Mouse (Mus musculus) spleen, adult 2 months (tissue): ENCODE results near the gene Serinc4. TPM values are rescaled to one million over a fixed set of nuclear protein-coding genes. Genes with fewer than 3 reads are reported as not detected.

Experiments used
- DNase-seq, 2 experiments: peaks; one replicate each; pipeline versions ENCODE4 v3.0.0 to v3.0.0-alpha.2; 2012 to 2021; ENCODE audit warnings: low spot score in 2 of 2, low read depth in 1 of 2
- H3K27ac ChIP-seq: fragments of 200-500 bp; 2 replicates; pipeline ENCODE4 v1.5.1; 2012; ENCODE audit warnings: low read length, inconsistent platforms; ENCODE audit not compliant: insufficient read depth
- H3K27me3 ChIP-seq: fragments of 200-500 bp; 2 replicates; pipeline ENCODE4 v1.6.1; 2012; ENCODE audit warnings: mild to moderate bottlenecking, moderate library complexity, low read length, inconsistent platforms; ENCODE audit not compliant: control insufficient read depth, insufficient read depth
- H3K36me3 ChIP-seq: fragments of 200-500 bp; 2 replicates; pipeline ENCODE4 v1.6.1; 2012; ENCODE audit warnings: mild to moderate bottlenecking, low read length, inconsistent platforms; ENCODE audit not compliant: control insufficient read depth, insufficient read depth
- H3K4me1 ChIP-seq: fragments of 200-500 bp; 2 replicates; pipeline ENCODE4 v1.6.1; 2011; ENCODE audit warnings: inconsistent platforms; ENCODE audit not compliant: control insufficient read depth, insufficient read depth, insufficient read length
- H3K4me3 ChIP-seq: fragments of 200-500 bp; 2 replicates; pipeline ENCODE4 v1.5.1; 2011; ENCODE audit warnings: mild to moderate bottlenecking, inconsistent platforms; ENCODE audit not compliant: insufficient read depth, insufficient read length; ENCODE audit errors: extremely low read depth
- CTCF ChIP-seq: fragments of 200-500 bp; IDR thresholded peaks from 2 replicates; pipeline ENCODE4 v1.5.1; 2011; ENCODE audit warnings: mild to moderate bottlenecking, inconsistent platforms; ENCODE audit not compliant: insufficient read depth, insufficient read length, insufficient replicate concordance; ENCODE audit errors: extremely low read depth
- POLR2A ChIP-seq: fragments of 200-500 bp; IDR thresholded peaks from 2 replicates; pipeline ENCODE4 v1.6.1; 2011; ENCODE audit warnings: low read depth, low read length, inconsistent platforms
- WGBS: fragments of 180-500 bp; shearing (Covaris S2); methylation state at CpG from one replicate; pipeline ENCODE4 v1.1.7; 2018; 5-methylcytosine and 5-hydroxymethylcytosine counted together
- polyA plus RNA-seq: library from polyadenylated mRNA; depleted of rRNA; stranded (reverse); fragments of >200 nt; gene quantifications from 2 replicates; pipeline ENCODE4 v1.2.3, GENCODE M21; 2012

The Serinc4 gene
- polyA plus RNA-seq, 1 experiment = 0.33 TPM

DNA sequence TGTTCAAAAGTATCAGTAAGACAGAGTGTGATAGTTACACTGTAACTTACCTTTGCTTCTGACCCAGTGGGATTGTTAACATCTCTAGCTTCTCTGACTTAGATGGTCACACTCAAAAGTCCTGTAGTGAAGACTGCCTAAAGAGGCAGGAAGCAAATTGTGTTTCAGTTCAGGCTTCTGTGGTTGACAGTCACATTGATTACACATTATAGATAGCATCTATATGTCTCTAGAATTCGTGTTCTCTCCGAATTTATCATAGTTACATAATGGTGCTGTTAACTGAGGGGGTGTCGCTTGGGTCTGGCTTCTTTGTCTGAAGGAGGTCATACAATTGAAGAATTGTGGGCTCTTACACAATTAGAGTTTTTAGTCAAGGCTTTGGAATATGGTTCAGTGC lies 41.5 kb downstream of the Serinc4 start:
- no peak overlapping the region for H3K4me3 ChIP-seq

DNA sequence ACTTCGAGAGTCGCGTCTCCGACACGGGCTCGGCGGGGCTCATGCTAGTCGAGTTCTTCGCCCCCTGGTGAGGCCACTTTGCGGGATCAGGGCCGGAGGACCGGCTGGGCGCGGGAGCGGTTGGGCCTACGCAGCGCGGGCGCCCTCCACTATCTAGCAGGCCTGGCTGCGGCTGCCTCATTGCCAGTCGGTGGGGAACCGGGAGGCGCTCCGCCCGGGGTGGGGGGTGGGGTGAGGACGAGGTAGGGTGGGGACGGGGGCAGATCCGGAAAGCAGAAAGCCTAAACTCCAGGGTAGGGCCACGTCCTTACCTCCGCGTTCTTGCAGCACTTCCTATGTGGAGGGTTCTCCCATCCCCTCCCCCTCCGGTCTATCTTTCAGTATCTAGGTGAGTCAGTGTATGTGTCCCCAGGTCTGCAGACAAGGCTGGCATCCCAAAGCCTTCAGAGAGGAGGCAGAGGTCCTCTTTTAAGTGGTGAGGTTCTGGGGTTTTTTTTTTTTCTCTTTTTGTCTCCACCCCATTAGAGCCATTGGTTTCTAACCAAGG lies 42.4 kb downstream of the Serinc4 start:
- H3K27me3 ChIP-seq = no peaks in the 10 kb centered on the region
- H3K4me3 ChIP-seq = peak overlapping the region; percentile 100
- under 1% methylated on average over 32 of the region's 32 CpGs for WGBS
- no peaks in the 10 kb centered on the region; the same call in 1 of the 2 replicates for H3K4me1 ChIP-seq
- peak; percentile 7 to 38 for DNase-seq
- no peak for TF ChIP-seq POLR2A
- no peak for TF ChIP-seq CTCF
- H3K27ac ChIP-seq = peak overlapping the region; percentile 96
- H3K36me3 ChIP-seq = peaks cover 3% of the 10 kb centered on the region; the same call in 1 of the 2 replicates

More for the DNA sequence above, 41.5 kb downstream of the Serinc4 start:
- Histone ChIP-seq H3K27ac (no peak overlapping the region), H3K4me1 (no peaks in the 10 kb centered on the region; the same call in 1 of the 2 replicates), H3K27me3 (no peaks in the 10 kb centered on the region), H3K36me3 (peaks cover 3% of the 10 kb centered on the region; the same call in 1 of the 2 replicates)
- TF ChIP-seq POLR2A = no peak
- no peak for TF ChIP-seq CTCF
- WGBS = 30% methylated on average over 3 of the region's 3 CpGs
- DNase-seq = no peak

DNA sequence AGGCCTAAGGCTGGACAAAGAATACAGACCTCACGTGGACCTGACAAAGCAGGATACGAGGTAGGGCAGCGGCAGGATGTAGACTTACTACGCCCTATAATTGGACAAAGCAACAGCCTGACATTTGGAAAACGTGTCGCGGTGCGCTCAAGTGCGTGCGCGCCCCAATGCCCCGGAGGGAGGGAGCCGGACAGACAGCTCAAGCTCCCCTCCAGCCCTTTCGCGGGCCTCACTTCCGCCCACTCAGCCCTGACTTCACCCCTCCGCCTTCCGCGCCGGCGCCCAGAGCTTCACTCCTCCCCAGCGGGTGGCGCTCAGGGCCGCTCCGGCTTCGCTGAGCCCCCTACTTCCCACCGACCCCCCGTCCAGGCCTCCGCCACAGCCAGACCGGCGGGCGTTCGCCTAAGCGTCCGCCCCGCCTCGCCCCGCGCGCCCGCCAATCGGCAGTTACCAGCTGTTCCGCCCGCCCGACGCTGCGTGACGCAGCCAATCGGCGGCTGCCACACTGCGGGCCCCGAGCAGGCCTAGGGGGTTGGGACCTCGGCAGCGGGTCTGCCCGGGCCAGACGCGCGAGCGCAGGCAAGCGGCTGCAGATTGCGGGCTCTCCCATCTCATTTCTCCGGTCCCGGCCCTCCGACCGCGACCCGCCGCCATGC lies 43.1 kb downstream of the Serinc4 start, which contains the start of the genes Pdia3 and Catsper2:
Gene Pdia3 (plus strand): TSS at position 389 of the 656 bp plus-strand sequence.
Gene Catsper2 (minus strand): TSS at position 406 of the 656 bp plus-strand sequence.
- H3K4me3 ChIP-seq = peak within 1 kb of the TSS; percentile 100
- H3K4me1 ChIP-seq = no peaks in the 10 kb centered on the region; the same call in 1 of the 2 replicates
- WGBS = under 1% methylated on average over 68 of the region's 68 CpGs
- H3K36me3 ChIP-seq = peaks cover 3% of the 10 kb centered on the region; the same call in 1 of the 2 replicates
- peak within 1 kb of the TSS; percentile 96 for H3K27ac ChIP-seq
- TF ChIP-seq POLR2A (peak; percentile 96), CTCF (no peak)
- no peaks in the 10 kb centered on the region for H3K27me3 ChIP-seq
- DNase-seq = peak; percentile 74 to 93

DNA sequence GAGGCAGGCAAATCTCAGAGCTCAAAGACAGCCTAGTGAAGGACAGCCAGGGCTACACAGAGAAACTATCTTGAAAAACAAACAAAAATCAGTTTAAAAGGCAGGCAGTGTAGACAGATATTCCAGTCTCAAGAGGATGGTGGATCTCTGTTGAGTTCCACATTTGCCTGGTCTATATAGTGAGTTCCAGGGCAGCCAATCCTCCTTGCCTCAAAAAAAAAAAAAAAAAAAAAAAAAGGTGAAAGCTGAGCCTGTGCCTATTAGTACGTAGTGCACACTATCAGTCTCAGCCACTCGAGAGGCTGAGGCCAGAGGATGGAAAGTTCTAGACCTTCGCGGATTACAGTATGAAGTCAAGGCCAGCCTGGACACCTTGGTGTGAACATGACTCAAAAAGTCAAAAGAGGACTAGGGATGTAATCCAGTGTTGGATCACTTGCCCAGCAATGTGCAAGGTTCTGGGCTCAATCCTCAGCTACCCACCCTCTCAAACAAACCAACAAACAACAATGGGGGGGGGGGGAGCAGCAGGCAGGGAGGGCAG lies 43.7 kb downstream of the Serinc4 start:
- Histone ChIP-seq H3K36me3 (peaks cover 3% of the 10 kb centered on the region; the same call in 1 of the 2 replicates), H3K27me3 (no peaks in the 10 kb centered on the region), H3K27ac (peak overlapping the region; percentile 91), H3K4me1 (no peaks in the 10 kb centered on the region; the same call in 1 of the 2 replicates), H3K4me3 (peak overlapping the region; percentile 100)
- peak; percentile 5 to 15 for DNase-seq
- WGBS = 5% methylated on average over 4 of the region's 4 CpGs
- TF ChIP-seq POLR2A (no peak), CTCF (no peak)

DNA sequence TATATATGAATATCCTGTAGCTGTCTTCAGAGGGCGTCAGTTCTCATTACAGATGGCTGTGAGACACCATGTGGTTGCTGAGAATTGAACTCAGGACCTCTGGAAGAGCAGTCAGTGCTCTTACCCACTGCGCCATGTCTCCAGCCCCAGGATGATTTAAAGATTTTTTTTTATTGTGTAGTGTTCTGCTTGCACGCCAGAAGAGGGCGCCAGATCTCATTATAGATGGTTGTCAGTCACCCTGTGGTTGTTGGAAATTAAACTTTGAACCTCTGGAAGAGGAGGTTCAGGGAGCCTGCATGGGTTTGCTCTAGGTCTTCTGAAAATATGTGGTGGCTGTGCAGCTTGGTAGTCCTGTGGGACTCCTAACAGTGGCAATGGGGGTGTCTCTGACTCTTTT lies 48.4 kb downstream of the Serinc4 start:
- TF ChIP-seq CTCF (0 out of 2 replicates have a peak, but pooled peaks have one; percentile 11), POLR2A (no peak)
- Histone ChIP-seq H3K4me3 (no peak overlapping the region), H3K27ac (no peak overlapping the region), H3K4me1 (no peaks in the 10 kb centered on the region), H3K36me3 (no peaks in the 10 kb centered on the region), H3K27me3 (no peaks in the 10 kb centered on the region)
- WGBS = 44% methylated on average over 4 of the region's 4 CpGs
- peak; percentile 41 to 45 for DNase-seq

DNA sequence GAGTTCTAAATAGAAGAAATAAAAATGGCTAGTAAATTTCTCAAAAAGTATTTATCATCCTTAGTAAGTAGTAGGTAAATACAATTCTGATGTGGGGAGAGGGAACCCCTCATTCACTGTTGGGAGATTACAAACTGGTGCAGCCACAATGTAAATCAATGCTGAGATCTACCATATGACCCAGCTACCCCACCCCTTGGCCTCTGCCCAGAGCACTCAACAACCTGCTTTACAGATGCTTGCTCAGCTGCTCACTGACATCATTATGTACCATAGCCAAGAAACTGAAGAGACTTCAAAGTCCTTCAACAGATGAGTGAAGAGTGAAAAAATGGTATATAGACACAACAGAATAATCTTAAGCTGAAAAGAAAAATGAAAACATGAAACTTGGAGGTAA lies 53.3 kb downstream of the Serinc4 start:
- Histone ChIP-seq H3K36me3 (no peaks in the 10 kb centered on the region), H3K27me3 (no peaks in the 10 kb centered on the region), H3K4me3 (no peak overlapping the region), H3K27ac (no peak overlapping the region), H3K4me1 (no peaks in the 10 kb centered on the region)
- no peak for DNase-seq
- TF ChIP-seq CTCF (no peak), POLR2A (no peak)
